Mouse (Mus musculus) limb, embryonic 12.5 days (tissue): ENCODE measurements around the gene Orai2. TPM values are rescaled to one million over a fixed set of nuclear protein-coding genes. Genes with fewer than 3 reads are reported as not detected.

Source experiments
- ATAC-seq: fragments of 200-750 bp; cut with Nextera tagmentation; 2 replicates; pipeline ENCODE4 v1.8.0; 2017; ENCODE audit warnings: low read depth, moderate TSS enrichment; ENCODE audit not compliant: insufficient number of reproducible peaks, insufficient read depth, low FRiP score, low TSS enrichment
- H3K27ac ChIP-seq: fragments of 300-500 bp; sonication (generic); 2 replicates; pipeline ENCODE4 v1.5.1; 2016; ENCODE audit warnings: mild to moderate bottlenecking, moderate library complexity
- H3K27me3 ChIP-seq: fragments of 300-500 bp; sonication (generic); 2 replicates; pipeline ENCODE4 v1.6.1; 2016; ENCODE audit warnings: mild to moderate bottlenecking, moderate library complexity
- H3K36me3 ChIP-seq: fragments of 300-500 bp; sonication (generic); 2 replicates; pipeline ENCODE4 v1.6.1; 2016; ENCODE audit warnings: mild to moderate bottlenecking, moderate library complexity
- H3K4me1 ChIP-seq: fragments of 300-500 bp; sonication (generic); replicated peaks from 2 replicates; pipeline ENCODE4 v1.6.1; 2016
- H3K4me2 ChIP-seq: fragments of 300-500 bp; sonication (generic); 2 replicates; pipeline ENCODE4 v1.6.1; 2016; ENCODE audit warnings: mild to moderate bottlenecking, moderate library complexity
- H3K4me3 ChIP-seq: fragments of 300-500 bp; sonication (generic); replicated peaks from 2 replicates; pipeline ENCODE4 v1.5.1; 2016; ENCODE audit warnings: mild to moderate bottlenecking
- H3K9ac ChIP-seq: fragments of 300-500 bp; sonication (generic); replicated peaks from 2 replicates; pipeline ENCODE4 v1.6.1; 2016; ENCODE audit warnings: mild to moderate bottlenecking, moderate library complexity
- H3K9me3 ChIP-seq: fragments of 300-500 bp; sonication (generic); 2 replicates; pipeline ENCODE4 v1.6.1; 2016; ENCODE audit warnings: mild to moderate bottlenecking, moderate library complexity
- WGBS: fragments of 180-500 bp; shearing (Covaris S2); methylation state at CpG from one replicate; pipeline ENCODE4 v1.1.7; 2016; 5-methylcytosine and 5-hydroxymethylcytosine counted together
- polyA plus RNA-seq: library from polyadenylated mRNA; unstranded; fragments of >200 nt; fragmentation: Nextera tagmentation; extraction: Ambion mirVana; gene quantifications from 2 replicates; pipeline ENCODE4 v1.2.1, GENCODE M21; 2016

Orai2 gene
- polyA plus RNA-seq, 1 experiment from 2014 or later: 9.9 TPM

DNA sequence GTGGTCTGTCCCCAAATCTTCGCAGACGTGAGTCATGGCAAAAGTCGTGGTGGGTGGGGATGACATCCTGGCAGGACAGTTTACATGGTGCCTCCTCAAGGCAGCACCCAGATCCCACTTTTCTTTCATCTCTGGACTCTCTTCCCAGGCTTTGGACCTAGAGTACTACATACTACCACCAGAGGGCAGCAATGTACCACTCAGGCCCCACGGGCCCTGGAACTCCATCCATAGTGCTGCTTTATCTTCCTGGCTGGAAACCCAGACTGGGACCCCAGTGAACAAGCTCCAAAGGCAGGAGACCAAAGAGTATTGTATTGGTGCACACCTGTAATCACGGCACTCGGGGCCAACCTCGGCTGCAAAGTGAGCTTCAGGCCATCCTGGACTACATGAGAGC, 31.3 kb upstream of the Orai2 start:
- Histone ChIP-seq H3K4me3 (no peak overlapping the region), H3K4me2 (no peak overlapping the region), H3K27ac (no peak overlapping the region), H3K9me3 (peaks cover 5% of the 10 kb centered on the region; the same call in 1 of the 2 replicates), H3K9ac (no peak overlapping the region), H3K4me1 (peaks cover 12% of the 10 kb centered on the region), H3K27me3 (no peaks in the 10 kb centered on the region), H3K36me3 (peaks cover 5% of the 10 kb centered on the region)
- peak; percentile 50; the same call in 1 of the 2 replicates for ATAC-seq
- 36% methylated on average over 7 of the region's 7 CpGs for WGBS

- 34% methylated on average over 11 of the region's 11 CpGs for WGBS
- no peak overlapping the region; the same call in 1 of the 2 replicates for H3K27ac ChIP-seq
- H3K27me3 ChIP-seq: no peaks in the 10 kb centered on the region
- H3K36me3 ChIP-seq: peaks cover 28% of the 10 kb centered on the region
- ATAC-seq: no peak
- peak overlapping the region; percentile 89; the same call in 1 of the 2 replicates for H3K9ac ChIP-seq
- peak overlapping the region; percentile 57 for H3K4me2 ChIP-seq
- peaks cover 5% of the 10 kb centered on the region; the same call in 1 of the 2 replicates for H3K9me3 ChIP-seq
- H3K4me3 ChIP-seq: peak overlapping the region; percentile 98
- H3K4me1 ChIP-seq: peaks cover 12% of the 10 kb centered on the region
Observed at GRCm38 (mm10) chr5:136199526-136199925, 29.0 kb upstream of the Orai2 start.

DNA sequence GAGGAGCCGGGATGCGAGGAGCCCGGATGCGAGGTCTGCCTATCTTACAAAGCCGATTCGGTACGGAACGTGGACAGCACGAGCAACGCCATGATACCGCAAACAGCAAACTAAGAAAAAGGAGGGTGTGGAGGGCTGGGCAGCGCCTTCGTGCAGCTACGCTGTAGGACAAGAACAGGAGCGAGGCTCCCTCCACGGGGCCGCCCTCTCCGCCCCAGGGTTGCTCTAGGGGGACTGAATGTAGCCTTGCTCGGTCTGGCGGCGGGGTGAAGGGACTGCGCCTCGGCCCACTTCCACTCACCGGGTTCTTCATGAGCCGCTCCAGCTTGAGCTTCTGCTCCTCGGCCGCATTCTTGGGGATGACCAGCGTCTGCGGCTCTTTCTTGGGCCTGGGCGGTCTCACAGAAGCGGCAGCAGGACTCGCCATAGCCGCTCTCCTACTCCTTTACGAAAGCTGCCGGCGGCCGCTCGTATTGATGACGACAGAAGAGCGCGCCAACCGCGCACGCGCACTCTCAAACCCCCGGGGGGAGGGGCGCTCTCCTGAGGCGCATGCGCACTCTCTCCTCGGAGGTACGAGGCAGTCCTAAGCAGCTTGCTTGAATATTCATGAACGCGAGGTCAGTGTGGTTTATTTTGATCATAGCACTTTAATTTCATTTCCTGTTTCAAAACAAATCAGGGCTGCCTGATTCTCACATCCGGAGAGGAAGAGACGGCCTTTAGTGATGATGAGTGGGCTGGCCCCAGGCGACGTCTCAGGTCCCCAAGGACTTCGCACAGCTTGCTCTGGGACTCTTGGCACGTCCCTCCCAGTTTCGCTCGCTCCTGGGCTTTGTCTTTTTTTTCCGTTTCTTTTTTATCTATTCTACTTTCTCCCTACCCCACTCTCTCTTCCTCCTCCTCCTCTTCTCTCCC, 28.2 kb upstream of the Orai2 start, which contains the start of gene Prkrip1:
Gene Prkrip1 (minus strand): TSS at position 490 of the 918 bp plus-strand sequence.
- ATAC-seq: peak; percentile 82
- H3K9me3 ChIP-seq: peaks cover 2% of the 10 kb centered on the region; the same call in 1 of the 2 replicates
- H3K4me2 ChIP-seq: peak within 1 kb of the TSS; percentile 96
- H3K9ac ChIP-seq: peak within 1 kb of the TSS; percentile 89
- H3K36me3 ChIP-seq: peaks cover 36% of the 10 kb centered on the region
- no peaks in the 10 kb centered on the region for H3K27me3 ChIP-seq
- peaks cover 12% of the 10 kb centered on the region for H3K4me1 ChIP-seq
- peak within 1 kb of the TSS; percentile 70; the same call in 1 of the 2 replicates for H3K27ac ChIP-seq
- H3K4me3 ChIP-seq: peak within 1 kb of the TSS; percentile 98
- WGBS: under 1% methylated on average over 62 of the region's 62 CpGs

DNA sequence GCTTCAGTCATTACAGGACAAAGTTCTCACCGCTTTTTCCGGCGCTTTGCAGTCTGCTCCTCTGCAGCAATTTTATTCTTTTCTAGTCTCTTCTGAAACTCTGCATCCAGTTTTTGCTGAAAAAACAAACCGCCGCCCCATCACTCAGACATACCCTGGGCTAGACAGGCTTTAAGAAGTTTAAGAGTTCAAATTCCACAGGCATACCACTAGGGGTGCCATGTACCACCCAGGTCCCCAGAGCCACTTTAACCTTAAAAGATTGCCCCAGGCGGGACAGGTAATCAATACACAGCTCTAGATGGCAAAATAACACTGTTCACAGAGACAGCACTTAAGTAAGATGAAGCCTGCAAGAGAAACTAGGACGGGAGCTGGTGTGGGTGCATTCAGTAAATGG, 21.4 kb upstream of the Orai2 start:
- 85% methylated on average over 7 of the region's 7 CpGs for WGBS
- H3K9me3 ChIP-seq: no peaks in the 10 kb centered on the region
- ATAC-seq: no peak
- no peak overlapping the region for H3K9ac ChIP-seq
- H3K4me2 ChIP-seq: no peak overlapping the region
- H3K4me3 ChIP-seq: no peak overlapping the region
- no peaks in the 10 kb centered on the region for H3K4me1 ChIP-seq
- no peak overlapping the region for H3K27ac ChIP-seq
- peaks cover 95% of the 10 kb centered on the region for H3K36me3 ChIP-seq
- no peaks in the 10 kb centered on the region for H3K27me3 ChIP-seq

- no peak overlapping the region for H3K4me3 ChIP-seq
- no peak for ATAC-seq
- no peaks in the 10 kb centered on the region for H3K27me3 ChIP-seq
- peaks cover 90% of the 10 kb centered on the region for H3K36me3 ChIP-seq
- H3K4me1 ChIP-seq: no peaks in the 10 kb centered on the region
- no peaks in the 10 kb centered on the region for H3K9me3 ChIP-seq
- no peak overlapping the region for H3K9ac ChIP-seq
- no peak overlapping the region for H3K27ac ChIP-seq
- WGBS: 47% methylated on average over 4 of the region's 4 CpGs
- no peak overlapping the region for H3K4me2 ChIP-seq
Observed at GRCm38 (mm10) chr5:136186723-136187122, 16.2 kb upstream of the Orai2 start.

DNA sequence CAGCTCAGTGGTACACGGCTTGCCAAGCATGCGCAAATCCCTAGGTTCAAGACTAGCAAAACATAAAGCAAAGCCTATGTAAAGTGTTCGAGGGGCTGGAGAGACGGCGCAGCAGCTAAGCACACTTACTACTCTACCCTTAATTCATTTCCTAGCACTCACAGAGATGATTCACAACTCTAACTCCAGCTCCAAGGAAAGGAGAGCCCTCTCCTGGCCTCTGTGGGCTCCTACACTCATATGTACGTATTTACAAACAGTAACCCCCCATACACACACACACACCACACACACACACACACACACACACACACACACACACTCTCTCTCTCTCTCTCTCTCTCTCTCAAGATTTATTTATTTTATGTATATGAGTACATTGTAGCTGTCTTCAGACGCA, 13.3 kb upstream of the Orai2 start:
- no peak overlapping the region for H3K4me2 ChIP-seq
- H3K9ac ChIP-seq: no peak overlapping the region
- peaks cover 93% of the 10 kb centered on the region for H3K36me3 ChIP-seq
- H3K27me3 ChIP-seq: no peaks in the 10 kb centered on the region
- no peaks in the 10 kb centered on the region for H3K9me3 ChIP-seq
- H3K27ac ChIP-seq: no peak overlapping the region
- WGBS: 92% methylated on average over 7 of the region's 7 CpGs
- ATAC-seq: no peak
- no peak overlapping the region for H3K4me3 ChIP-seq
- H3K4me1 ChIP-seq: no peaks in the 10 kb centered on the region

DNA sequence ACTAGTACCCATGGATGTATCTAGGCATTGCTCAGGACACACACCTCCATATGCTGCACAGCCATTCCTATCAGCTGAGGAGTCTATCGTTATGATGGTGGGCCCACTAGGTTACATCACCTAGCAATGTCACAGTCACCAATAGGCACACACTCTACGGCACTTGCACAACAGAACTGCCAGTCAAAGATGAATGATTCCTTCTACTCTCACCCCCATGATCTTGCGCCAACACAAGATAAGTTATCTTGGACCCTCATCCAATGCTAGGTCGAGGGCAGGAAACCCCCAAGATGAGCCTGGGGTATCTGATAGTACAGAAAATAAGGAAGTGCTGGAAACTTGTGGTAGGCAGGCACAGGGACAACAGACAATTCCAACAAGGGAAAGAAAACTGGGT, 12.3 kb upstream of the Orai2 start:
- H3K36me3 ChIP-seq: peaks cover 93% of the 10 kb centered on the region
- no peak overlapping the region for H3K9ac ChIP-seq
- 91% methylated on average over 4 of the region's 4 CpGs for WGBS
- H3K27ac ChIP-seq: no peak overlapping the region
- ATAC-seq: no peak
- no peaks in the 10 kb centered on the region for H3K27me3 ChIP-seq
- H3K4me1 ChIP-seq: no peaks in the 10 kb centered on the region
- no peaks in the 10 kb centered on the region for H3K9me3 ChIP-seq
- H3K4me2 ChIP-seq: no peak overlapping the region
- no peak overlapping the region for H3K4me3 ChIP-seq

DNA sequence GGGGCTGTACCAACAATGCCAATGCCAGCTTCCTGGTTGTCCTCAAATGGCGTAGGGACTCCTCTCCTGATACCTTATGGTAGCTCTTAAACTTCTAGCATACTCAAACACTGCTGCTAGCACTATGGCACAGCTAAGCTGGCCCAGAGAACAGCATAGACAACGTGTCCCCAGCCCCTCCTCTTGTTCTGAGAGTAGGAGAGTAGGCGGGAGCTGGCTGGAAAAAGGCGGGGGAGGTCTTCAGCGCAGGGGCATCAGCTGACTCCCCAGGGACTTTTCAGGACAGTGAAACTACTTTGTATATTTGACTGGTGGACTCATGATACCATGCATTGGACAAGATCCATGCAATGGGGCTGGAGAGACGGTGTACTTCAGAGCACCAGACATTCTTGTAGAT, 11.5 kb upstream of the Orai2 start:
- H3K4me2 ChIP-seq: no peak overlapping the region
- no peaks in the 10 kb centered on the region for H3K4me1 ChIP-seq
- no peaks in the 10 kb centered on the region for H3K9me3 ChIP-seq
- no peak overlapping the region for H3K4me3 ChIP-seq
- no peak overlapping the region for H3K9ac ChIP-seq
- WGBS: 85% methylated on average over 6 of the region's 6 CpGs
- H3K27me3 ChIP-seq: no peaks in the 10 kb centered on the region
- H3K36me3 ChIP-seq: peaks cover 95% of the 10 kb centered on the region
- no peak for ATAC-seq
- no peak overlapping the region for H3K27ac ChIP-seq

DNA sequence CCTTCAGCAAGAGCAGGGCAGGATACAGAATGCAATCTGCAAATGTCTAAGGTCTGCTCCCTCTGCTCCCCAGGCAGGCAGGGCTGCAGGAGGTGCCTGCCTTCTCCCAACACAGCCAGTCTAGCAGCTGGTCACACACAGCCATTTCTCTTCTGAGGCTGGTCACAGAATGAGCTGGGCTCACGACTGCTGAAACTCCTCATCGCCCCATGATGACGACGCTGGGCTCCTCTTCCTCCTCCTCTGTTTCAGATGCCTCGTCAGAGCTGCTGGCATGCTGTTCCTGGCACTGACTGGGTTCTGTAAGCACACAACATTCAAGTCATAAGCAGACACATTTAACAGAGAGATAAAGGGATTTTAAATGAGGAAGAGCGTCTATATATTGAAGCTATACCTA, 10.7 kb upstream of the Orai2 start:
- ATAC-seq: no peak
- Histone ChIP-seq H3K9ac (no peak overlapping the region), H3K36me3 (peaks cover 86% of the 10 kb centered on the region), H3K4me1 (no peaks in the 10 kb centered on the region), H3K27ac (no peak overlapping the region), H3K27me3 (no peaks in the 10 kb centered on the region), H3K9me3 (no peaks in the 10 kb centered on the region), H3K4me3 (no peak overlapping the region), H3K4me2 (no peak overlapping the region)
- 90% methylated on average over 6 of the region's 6 CpGs for WGBS

DNA sequence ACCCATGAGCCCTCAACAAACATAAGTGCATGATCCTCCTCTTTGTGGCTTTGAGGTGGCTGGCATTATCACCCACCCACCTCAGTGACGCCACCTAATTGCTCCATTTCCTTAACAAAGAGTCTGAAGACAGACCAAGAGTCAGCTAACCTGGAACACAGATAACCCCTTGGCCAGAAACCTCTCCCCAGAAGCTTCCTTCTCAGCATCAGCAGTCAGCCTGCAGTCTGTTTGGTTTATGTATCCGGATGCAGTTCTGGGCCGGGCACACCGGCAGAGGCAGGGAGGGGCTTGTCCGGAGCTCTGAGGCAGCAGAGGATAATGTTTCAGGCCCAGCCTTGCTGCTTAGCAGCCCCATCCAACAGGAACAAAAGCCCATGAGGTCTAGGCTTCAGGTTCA, 9.1 kb upstream of the Orai2 start:
- no peak for ATAC-seq
- Histone ChIP-seq H3K4me3 (no peak overlapping the region), H3K27me3 (no peaks in the 10 kb centered on the region), H3K27ac (no peak overlapping the region), H3K36me3 (peaks cover 70% of the 10 kb centered on the region), H3K4me2 (no peak overlapping the region), H3K9ac (no peak overlapping the region), H3K9me3 (0 out of 2 replicates have a peak, but pooled peaks cover 4% of the 10 kb centered on the region), H3K4me1 (no peaks in the 10 kb centered on the region)
- WGBS: 78% methylated on average over 5 of the region's 5 CpGs

DNA sequence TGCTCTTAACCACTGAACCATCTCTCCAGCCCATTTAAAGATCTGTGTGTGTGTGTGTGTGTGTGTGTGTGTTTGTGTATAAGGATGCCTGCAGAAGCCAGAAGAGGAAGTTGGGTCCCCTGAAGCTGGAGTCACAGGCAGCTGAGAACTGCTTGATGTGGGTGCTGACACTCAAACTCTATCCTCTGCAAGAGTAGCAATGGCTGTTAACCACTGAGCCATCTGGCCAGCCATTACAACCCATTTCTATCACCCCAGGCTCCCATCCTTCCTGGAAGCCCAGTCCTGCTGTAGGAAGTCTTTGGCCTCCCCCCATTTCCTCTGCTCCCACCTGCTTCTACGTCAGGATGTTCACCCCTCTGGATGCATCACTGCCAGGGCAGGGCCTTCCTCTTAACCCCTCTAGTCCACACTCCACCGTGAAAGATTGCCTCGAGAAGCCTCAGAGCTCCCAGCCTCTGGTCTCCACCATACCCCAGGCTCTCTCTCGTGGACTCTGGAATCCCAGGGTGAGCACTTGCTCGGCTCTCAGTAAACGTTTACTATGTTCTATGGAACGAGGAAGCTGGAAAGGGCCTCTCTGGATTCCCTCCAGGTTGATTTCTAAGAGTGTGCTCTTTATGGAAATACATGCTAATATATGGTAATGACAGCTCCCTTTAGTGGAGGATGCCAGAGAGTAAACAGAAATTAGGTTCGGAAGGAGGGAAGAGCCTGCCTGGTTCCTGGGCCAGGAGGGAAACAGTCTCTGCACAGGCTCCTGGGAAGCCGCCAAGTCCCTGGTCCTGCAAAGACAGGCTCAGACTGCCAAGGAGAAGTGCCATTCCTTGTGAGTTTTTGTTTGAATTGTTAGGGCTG, 3.3 kb upstream of the Orai2 start:
- Histone ChIP-seq H3K4me3 (no peak overlapping the region), H3K9me3 (0 out of 2 replicates have a peak, but pooled peaks cover 4% of the 10 kb centered on the region), H3K4me1 (peaks cover 12% of the 10 kb centered on the region), H3K27ac (no peak overlapping the region), H3K4me2 (no peak overlapping the region), H3K36me3 (peaks cover 17% of the 10 kb centered on the region), H3K9ac (no peak overlapping the region), H3K27me3 (no peaks in the 10 kb centered on the region; the same call in 1 of the 2 replicates)
- no peak for ATAC-seq
- 58% methylated on average over 9 of the region's 9 CpGs for WGBS
